Mouse (Mus musculus): Measurements from ENCODE around the gene Tada3.

The Tada3 gene

GRCm38 (mm10) chr6:113377496-113378385 lies at the start of gene Tada3, which contains the start of gene Arpc4:
Gene Tada3, minus strand, starts transcription at chr6:113377883.
Gene Arpc4, plus strand, starts transcription at chr6:113378115.
- DNase-seq = peak; percentile 94

DNA sequence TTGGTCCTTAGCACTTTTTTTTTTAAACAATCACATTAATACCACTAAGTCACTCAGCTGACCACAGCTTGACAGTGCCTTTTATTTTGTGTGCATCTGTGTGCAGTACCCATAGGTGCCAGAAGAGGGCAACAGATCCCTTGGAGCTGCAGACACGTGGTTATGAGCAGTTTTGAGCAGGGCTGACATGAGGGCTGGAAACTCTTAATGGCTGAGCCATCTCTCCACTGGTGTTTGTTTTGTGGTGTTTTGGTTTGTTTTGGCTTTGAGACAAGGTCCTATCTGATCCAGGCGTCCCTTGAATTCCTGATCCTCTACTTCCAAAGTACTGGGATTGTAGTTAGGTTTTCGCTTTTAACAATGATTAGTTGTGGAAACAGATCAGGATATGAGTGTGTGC lies 49.7 kb upstream of the Tada3 start:
- DNase-seq = no peak

- no peak for DNase-seq
Measured at GRCm38 (mm10) chr6:113426696-113427095, 49.0 kb upstream of the Tada3 start.

GRCm38 (mm10) chr6:113424187-113424586 lies 46.5 kb upstream of the Tada3 start:
- no peak for DNase-seq

GRCm38 (mm10) chr6:113423000-113423399 lies 45.3 kb upstream of the Tada3 start:
- DNase-seq = no peak

- DNase-seq = peak; percentile 97
Measured at GRCm38 (mm10) chr6:113419199-113419587, 41.5 kb upstream of the Tada3 start, which contains the start of gene Rpusd3. Gene Rpusd3, minus strand, starts transcription at chr6:113419340.

DNA sequence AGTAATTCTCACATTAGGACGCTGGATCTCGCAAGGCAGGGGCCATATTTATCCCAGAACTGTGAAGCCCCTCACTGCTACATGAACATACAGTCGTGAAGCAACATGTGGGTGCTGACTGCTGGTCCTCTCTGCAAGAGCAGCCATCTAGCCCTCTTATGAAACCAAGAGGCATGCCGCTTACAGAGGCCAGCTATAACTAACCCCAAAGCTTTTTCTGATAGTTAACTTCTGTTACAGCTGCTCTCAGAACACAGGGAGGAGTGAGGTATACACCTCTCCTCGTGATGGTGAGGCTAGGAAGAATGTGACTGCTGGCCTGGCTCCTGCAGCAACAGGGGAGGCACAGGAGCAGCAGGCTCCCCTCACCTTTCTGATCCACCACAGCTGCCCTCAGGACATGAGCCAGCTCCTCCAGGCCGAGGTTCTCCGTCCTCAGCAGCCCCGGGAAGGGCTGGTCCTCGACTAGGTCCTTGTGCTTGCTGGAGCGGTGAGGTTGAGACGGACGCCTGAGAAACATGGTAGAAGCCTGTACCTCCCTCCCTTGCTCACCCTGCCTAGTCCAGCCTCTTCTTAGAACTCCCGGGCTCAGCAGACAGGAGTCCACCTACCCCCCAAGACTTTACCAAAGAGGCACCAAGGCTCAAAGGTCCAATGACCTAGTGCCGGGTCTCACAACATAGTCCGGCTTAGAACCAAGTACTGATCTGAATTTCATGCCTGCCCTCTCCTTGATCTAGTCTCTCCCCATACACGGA lies 40.9 kb upstream of the Tada3 start:
- no peak for DNase-seq

DNA sequence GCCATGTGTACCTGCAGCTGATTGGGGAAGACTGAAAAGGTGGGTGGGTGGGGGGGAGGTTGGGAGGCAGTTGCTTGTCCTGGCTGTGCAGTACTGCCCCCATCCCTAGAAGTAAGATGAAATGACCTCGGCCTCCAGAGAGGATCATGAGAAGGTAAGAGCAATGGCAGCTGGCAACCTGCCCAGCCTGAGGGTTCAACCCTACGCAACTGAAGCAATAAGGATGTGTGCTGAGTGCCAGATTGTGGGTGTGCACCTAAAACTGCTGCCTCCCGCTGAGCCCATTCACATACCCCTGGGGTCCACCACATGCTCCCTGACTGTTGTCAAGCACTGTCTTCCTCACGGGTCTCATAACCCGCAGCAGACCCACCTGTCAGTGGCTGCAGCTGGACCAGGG lies 38.7 kb upstream of the Tada3 start:
- DNase-seq = no peak

- DNase-seq = no peak
Measured at GRCm38 (mm10) chr6:113410001-113410400, 32.3 kb upstream of the Tada3 start.

DNA sequence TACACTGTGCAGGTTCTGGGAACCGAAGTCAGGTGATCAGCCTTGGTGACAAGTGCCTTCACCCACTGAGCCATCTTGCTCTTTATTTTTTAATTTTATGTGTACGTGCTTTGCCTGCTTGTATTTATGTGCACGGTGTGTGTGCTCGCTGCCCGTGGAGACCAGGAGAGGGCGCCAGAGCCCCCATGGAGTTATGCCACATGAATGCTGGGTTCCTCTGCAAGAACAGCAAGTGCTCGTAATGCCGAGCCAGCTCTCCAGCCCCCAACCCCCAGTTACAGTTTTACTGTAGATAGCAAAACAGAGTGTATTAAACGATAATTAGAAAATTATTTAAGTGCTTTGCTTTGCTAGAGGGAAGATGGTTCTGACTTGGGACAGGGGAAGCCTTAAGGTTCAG lies 29.0 kb upstream of the Tada3 start:
- no peak for DNase-seq

GRCm38 (mm10) chr6:113405483-113405882 lies 27.8 kb upstream of the Tada3 start:
- DNase-seq = no peak

GRCm38 (mm10) chr6:113404649-113405448 lies 27.2 kb upstream of the Tada3 start:
- DNase-seq = no peak

DNA sequence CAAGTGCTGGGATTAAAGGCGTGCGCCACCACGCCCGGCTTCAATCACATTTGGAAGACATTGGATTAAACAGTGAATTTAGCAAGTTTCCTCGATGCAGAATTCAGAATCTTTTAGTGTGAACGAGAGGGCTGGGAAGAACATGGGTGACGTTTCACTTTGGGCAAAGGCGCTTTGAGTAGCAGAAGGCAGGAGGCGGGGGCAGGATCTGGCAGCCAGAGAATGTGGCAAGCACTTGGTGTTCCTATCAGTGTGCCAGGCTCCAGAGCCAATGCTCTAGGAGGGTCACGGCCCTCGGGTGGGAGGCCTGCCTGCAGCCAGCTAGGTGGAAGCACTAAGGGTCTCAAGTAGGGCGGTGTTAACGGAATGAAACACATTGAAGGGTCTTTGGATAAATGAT lies 24.4 kb upstream of the Tada3 start:
- DNase-seq = no peak

- DNase-seq = no peak
Measured at GRCm38 (mm10) chr6:113396270-113397030, 18.8 kb upstream of the Tada3 start.

- DNase-seq = no peak
Measured at GRCm38 (mm10) chr6:113395501-113395900, 17.8 kb upstream of the Tada3 start.

DNA sequence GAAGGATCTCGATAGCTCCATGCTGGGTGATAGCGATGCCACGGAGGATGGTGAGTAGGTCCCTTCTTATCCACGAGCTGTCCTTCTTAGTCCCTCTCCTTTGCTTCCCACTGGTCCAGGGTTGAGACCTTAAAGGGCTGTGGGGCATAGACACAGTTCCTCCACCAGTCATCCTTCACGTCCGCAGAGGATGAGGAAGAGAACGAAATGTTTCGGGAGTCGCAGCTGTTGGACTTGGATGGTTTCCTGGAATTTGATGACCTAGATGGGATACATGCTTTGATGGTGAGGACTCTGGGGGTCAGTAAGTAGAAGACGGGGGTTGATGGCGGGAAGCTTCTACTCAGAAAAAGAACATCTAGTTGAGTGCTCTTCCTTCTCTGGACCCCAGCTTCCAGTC lies 17.1 kb upstream of the Tada3 start:
- DNase-seq = no peak

DNA sequence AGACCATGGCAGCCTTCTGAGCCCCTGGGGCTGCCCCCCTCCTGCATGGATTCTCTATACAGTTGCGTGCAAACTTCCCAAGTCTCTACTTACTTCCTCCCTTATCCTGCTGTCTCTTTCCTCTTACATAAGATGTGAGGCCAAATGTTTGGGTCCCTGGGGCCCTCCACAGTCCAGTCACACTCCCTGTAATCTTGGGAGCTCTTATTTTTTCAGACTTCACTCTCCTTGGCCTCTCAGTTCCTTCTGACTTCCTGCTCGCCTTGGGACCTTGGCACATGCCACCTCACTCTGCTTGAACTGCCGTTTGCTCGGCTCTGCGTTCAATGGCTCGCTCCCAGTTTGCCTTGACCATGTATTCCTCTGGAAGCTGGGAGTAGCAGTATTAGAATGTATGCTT lies 16.3 kb upstream of the Tada3 start:
- DNase-seq = no peak

- DNase-seq = peak; percentile 51
Measured at GRCm38 (mm10) chr6:113392387-113393071, 14.8 kb upstream of the Tada3 start.

- no peak for DNase-seq
Measured at GRCm38 (mm10) chr6:113392015-113392386, 14.3 kb upstream of the Tada3 start.

GRCm38 (mm10) chr6:113390715-113391114 lies 13.0 kb upstream of the Tada3 start:
- DNase-seq = no peak

- DNase-seq = no peak
Measured at GRCm38 (mm10) chr6:113388960-113389359, 11.3 kb upstream of the Tada3 start, which contains the start of gene Ttll3. Gene Ttll3, plus strand, starts transcription at chr6:113389260.

- DNase-seq = no peak
Measured at GRCm38 (mm10) chr6:113386025-113386424, 8.3 kb upstream of the Tada3 start.
